Mouse (Mus musculus) left cerebral cortex, adult 11 months (tissue): ENCODE results near the gene Ccdc144b.

Experiments
- DNase-seq: peaks from one replicate; pipeline ENCODE4 v3.0.0; 2022; ENCODE audit warnings: low spot score

Ccdc144b gene

DNA sequence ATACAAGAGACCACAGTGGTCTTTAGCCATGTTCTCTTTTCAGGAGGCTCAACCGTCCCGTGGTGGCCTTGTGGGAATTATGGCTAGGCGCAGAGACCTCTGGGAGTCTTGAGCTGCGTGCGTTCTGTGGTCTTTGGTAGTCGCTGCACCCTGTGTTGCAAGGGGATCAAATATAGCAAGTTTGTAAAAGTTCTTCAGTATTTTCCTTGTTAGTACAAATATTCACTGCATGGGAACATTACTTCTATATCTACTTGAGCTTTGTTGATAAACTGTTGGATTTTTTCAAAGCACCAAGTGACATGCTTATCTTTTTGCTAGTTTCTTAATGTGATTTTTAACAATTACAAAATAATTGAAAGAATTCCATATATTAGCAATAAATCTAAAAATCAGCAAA, at the start of gene Ccdc144b:
Gene Ccdc144b, minus strand, starts transcription at position 101 of the 400 bp plus-strand sequence.
- no peak for DNase-seq

DNA sequence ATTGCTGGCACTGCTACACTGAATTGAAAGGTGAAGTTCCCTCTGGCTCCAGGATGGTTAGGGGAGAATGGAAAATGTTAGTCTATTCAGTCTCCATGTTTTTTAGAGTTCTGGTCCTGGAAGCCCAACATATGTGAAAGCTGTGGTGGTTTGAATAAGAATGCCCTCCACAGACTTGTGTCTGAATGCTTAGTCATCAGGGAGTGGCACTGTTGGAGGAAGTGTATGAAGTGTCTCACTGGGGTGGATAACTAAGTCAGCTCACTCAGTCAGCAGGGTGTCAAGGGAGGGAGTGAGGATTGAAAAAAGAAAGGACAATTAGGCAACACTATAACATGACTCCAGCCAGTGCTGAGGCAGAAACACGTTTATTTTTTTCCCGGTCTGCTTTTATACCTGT, 42.0 kb upstream of the Ccdc144b start:
- DNase-seq = no peak

- DNase-seq = no peak
Measured at GRCm38 (mm10) chr3:36087591-36087990, 34.2 kb upstream of the Ccdc144b start.

- no peak for DNase-seq
Measured at GRCm38 (mm10) chr3:36085394-36085793, 32.0 kb upstream of the Ccdc144b start.

DNA sequence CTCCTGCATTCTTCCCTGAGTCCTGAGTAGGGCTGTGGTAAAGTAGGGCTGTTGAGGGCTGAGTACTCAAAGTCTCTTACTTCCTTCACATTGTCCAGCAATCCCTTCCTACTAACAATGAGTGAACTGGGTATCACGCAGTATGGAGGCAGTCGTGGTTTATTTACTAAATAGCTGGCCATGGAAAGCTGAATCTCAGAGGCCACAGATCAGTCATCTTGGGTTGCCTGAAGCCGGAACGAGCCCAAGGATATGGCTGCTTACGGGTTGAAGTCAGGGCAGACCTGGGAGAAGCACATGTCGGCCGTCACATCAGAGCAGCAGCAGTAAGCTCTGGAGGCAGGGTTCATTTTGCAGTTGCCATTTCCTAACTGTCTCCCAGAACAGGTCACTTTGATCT, 30.0 kb upstream of the Ccdc144b start:
- DNase-seq = no peak

DNA sequence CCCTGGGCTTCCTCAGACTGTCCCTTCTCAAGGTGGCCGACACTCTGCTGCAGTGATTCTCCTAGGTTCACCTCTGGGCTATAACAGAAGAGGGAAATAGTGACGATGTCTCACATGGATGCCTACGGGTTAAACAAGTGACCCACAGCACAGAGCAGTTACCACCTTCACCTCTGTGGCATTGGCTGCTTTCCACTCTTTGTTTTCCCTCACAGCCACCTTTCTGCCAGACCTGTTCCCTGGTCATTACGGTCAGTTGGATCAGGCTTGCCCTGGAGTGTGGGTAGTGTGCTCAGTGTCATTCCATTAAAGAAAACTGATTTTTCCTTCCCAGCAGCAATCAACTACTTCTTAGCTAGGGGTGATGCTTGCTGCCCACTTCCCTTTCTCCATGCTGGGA, 29.5 kb upstream of the Ccdc144b start:
- DNase-seq = no peak

- no peak for DNase-seq
Measured at GRCm38 (mm10) chr3:36080741-36081140, 27.4 kb upstream of the Ccdc144b start.

DNA sequence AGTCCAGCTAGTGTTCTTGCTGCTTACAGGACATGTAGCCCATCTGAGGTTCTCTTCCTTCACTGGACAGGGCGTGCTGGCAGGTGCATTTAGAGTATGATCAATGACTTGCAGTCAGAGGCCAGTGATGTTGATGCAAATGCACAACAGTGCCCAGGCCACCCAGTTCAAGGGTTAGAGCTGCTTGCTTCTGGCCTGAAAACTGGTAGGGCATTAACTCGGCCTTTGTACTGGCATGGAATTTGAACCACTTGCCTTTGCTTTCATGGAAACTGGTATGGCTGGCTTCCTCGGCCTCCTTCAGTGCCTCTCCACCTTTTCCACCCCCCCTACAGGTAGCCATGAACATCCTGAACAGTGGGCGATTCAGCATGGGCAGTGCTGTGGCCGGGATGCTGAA, 26.5 kb upstream of the Ccdc144b start:
- no peak for DNase-seq

- DNase-seq = no peak
Measured at GRCm38 (mm10) chr3:36077386-36077785, 24.0 kb upstream of the Ccdc144b start.

DNA sequence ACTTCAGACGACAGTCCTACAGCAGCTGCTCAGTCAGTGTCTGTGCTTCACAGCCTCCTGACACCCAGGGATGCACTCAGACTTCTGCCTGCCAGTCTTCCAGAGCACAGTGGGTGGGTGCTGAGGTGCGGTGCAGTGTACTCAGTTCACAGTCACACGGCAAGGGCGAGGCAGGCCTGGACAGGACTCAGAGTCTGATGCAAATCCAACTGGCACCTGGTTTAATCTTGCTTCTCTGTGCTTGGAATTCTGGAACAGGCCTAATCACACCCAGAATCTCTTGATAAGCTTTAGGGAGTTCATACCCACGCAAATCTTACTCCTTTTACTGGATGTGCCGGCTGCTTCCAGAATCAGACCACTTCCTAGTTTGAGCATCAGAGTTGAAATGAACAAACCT, 22.1 kb upstream of the Ccdc144b start:
- DNase-seq = no peak

DNA sequence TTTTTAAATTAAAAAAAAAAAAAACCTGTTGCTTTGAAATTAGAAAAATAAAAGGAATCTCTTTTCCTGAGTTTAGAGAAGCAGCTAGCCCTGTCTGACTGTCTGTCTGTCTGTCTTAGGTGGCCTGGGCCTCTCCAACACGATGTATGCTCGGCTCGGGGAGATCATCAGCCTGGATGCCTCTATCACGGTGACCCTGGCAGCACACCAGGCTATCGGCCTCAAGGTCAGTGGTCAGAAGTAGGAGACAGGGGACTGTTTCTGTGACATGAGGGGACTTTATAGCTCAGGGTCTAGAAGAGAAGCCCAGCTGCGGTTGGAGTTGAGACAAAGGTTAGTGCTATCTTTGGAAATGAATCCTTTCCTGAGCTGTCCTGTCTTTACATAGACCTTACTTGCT, 20.9 kb upstream of the Ccdc144b start:
- no peak for DNase-seq

- DNase-seq = no peak
Measured at GRCm38 (mm10) chr3:36071047-36071446, 17.7 kb upstream of the Ccdc144b start.

GRCm38 (mm10) chr3:36070436-36070835, 17.1 kb upstream of the Ccdc144b start:
- no peak for DNase-seq

GRCm38 (mm10) chr3:36067731-36068130, 14.4 kb upstream of the Ccdc144b start:
- DNase-seq = no peak

DNA sequence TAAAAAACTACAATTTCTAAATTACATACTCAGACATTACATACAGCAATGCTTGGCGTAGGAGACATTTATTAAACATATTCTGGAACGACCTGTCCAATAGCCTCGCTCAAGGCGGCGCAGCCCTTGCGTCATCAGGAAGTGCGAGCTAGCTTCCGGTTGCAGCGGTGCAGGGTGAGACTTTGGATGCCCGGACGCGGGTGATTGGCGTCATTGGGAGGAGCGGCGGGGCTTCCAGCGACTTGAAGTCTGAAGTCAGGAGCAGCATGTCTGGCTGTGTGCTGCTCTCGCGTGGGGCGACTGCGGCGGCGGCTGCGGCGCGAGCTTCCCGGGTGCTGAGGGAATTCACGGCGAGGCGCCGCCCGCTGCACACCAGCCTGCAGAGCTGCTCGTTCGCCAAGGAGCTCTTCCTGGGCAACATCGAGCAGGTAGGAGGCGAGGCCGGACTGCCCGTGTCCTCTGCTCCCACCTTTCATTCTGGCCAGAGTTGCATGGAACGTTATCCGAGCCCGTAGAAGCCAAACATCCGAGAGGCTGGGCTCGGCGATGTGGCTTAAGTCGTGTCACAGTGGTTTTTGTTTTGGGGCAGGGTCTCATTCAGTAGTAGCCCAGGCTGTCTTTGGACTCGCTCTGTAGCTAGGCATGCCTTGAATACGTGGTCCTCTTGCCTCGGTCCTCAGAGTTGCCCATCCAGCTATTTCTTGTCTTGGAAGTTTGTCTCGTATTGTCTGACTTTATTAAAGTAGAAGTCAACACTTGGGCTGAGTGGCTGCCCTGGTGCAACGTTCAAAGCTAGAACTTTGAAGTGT, 12.7 kb upstream of the Ccdc144b start, which contains the start of gene Acad9:
Gene Acad9, plus strand, starts transcription at position 137 of the 809 bp plus-strand sequence.
- peak; percentile 91 for DNase-seq

GRCm38 (mm10) chr3:36065166-36065565, 11.8 kb upstream of the Ccdc144b start:
- DNase-seq = no peak

DNA sequence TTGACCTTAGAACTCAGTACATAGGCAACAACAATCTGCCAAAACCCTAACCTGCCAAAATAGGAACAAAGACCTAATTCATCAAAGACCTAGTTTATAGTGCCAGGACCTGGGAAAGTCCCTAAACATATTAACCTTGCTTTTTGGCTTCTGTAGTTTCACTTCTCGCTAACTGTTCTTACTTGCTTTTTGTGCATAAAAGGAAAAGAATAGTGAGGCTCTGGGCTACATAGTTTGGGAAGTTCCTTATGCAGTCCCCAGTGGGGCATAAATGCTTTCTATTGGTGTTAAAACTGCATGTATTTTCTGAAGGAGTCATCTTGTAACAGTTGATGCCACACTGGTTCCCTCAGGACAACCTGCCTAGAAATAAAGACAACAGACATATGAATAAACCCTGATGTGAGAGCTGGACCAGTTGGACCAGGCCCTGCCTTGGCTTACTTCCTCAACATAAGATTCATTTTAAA, 11.3 kb upstream of the Ccdc144b start:
- no peak for DNase-seq

GRCm38 (mm10) chr3:36060096-36060850, 6.9 kb upstream of the Ccdc144b start:
- peak; percentile 16 for DNase-seq

DNA sequence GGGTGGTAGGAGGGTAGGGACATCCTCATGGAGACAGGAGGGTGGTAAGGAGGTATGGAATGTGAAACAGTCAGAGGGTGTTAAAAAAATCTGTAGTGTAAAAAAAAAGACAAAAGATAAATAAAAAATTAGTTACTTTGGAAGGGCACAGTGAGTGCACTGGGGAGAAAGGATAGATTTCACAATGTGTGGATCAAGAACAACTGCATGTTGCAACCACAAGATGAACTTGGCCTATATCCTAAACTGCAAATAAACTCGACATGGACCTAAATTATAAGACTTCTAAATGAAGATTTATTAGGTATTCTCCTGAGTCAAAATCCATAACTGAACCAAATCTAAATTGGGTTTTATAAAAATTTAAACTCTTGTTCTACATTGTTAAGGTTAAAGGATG, 4.2 kb downstream of the Ccdc144b start:
- no peak for DNase-seq

- DNase-seq = no peak
Measured at GRCm38 (mm10) chr3:36045086-36045485, 8.3 kb downstream of the Ccdc144b start.

DNA sequence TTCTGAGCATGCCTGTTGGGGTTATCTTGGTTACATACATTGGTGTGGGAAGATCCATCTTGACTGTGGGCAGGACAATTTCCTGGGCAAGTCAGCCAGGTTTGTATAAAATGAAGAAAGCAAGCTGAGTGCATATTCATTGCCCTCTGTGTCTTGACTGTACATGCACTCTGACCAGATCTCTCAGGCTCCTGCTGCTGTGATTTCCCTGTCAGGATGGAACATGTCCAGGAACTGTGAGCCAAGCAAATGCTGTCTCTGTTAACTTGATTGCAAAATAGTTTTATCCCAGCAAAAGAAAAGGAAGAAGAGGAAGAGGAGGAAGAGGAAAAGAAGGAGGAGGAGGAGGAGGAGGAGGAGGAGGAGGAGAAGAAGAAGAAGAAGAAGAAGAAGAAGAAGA, 8.8 kb downstream of the Ccdc144b start:
- DNase-seq = no peak

DNA sequence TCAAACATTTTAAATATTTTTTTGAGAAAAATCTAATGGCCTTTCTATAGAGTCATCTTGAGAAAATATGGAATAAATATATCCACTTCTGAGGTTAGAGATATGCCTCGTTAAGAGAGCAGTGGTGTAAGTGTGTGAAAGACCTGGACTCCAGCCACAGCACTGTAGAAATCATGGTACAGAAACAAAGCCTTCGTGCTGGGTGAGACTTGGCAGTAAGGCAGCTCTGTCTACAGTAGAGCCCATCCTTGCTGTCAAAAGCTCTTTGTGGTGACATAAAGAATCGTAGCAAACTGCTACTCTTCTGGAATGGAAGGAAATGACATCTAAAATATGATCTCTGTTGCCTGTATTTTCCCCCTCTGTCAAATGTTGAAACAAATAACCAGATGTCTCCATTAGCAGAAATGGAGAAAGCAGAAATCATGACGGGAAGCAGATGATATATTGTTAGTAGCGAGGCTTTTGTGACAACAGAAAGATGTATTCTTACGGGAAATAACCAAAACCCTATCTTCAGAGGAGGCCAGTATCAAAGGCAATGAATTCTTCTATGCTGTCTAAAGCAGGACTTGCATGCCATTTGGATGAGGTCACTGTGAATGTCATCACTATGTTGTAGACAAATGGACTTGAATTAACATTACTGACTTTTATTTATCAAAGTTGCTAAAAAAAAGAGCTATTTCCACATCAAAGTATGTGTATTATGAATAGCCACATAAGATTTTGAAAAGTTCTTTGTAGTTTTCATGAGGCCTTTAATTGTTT, 21.4 kb downstream of the Ccdc144b start:
- no peak for DNase-seq
